Mouse (Mus musculus): Measurements from ENCODE around the gene Mrps16. TPM values are rescaled to one million over a fixed set of nuclear protein-coding genes. Genes with fewer than 3 reads are reported as not detected.

Gene Mrps16
- polyA plus RNA-seq, 1 experiment = 97.2 TPM

DNA sequence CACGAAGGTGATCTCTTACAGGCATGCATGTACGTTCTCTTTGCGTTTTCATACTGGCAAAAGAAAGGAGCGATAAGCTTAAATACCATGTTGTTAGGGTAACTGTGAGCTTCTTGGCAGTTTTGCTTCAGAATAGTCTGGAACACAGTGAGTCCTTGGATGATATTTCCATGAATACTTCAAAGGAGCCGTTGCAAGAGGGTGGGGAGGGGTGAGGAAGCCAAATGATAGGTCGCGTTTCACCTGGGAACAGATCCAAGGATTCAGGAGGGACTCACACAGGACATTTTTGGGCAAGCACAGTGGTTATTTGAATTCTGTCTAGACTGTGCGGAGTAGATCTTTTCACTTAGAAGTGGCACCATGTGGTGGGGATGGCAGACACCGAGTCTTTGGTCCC, 3.8 kb upstream of the Mrps16 start:
- Histone ChIP-seq H3ac (ENCODE audit: control insufficient read depth, insufficient read length, low read depth) (no peak overlapping the region), H3K36me3 (ENCODE audit: control insufficient read depth, insufficient read depth) (no peaks in the 10 kb centered on the region), H3K27me3 (ENCODE audit: control insufficient read depth, insufficient read depth, insufficient read length) (no peaks in the 10 kb centered on the region), H3K79me2 (ENCODE audit: control insufficient read depth, insufficient read depth) (peaks cover 9% of the 10 kb centered on the region), H3K79me3 (ENCODE audit: low read depth) (no peaks in the 10 kb centered on the region), H3K4me3 (ENCODE audit: insufficient read depth, poor library complexity, severe bottlenecking) (no peak overlapping the region)
- TF ChIP-seq MAX (IDR thresholded peaks at IDR 0.05) = no peak
- no peak for TF ChIP-seq USF1 (IDR thresholded peaks at IDR 0.05; ENCODE audit: low read depth)
- no peak for TF ChIP-seq MYOG (IDR thresholded peaks at IDR 0.05; ENCODE audit: control insufficient read depth, extremely low read depth, insufficient read length)

GRCm38 (mm10) chr14:20392326-20392725, 1.1 kb downstream of the Mrps16 start:
- no peak overlapping the region for H3ac ChIP-seq (ENCODE audit: control insufficient read depth, insufficient read length, low read depth)
- H3K4me3 ChIP-seq (ENCODE audit: insufficient read depth, poor library complexity, severe bottlenecking) = peak overlapping the region; percentile 69
- H3K79me2 ChIP-seq (ENCODE audit: control insufficient read depth, insufficient read depth) = peaks cover 33% of the 10 kb centered on the region
- no peak for TF ChIP-seq MYOG (IDR thresholded peaks at IDR 0.05; ENCODE audit: control insufficient read depth, extremely low read depth, insufficient read length)
- peaks cover 31% of the 10 kb centered on the region for H3K36me3 ChIP-seq (ENCODE audit: control insufficient read depth, insufficient read depth)
- peaks cover 13% of the 10 kb centered on the region for H3K79me3 ChIP-seq (ENCODE audit: low read depth)
- H3K27me3 ChIP-seq (ENCODE audit: control insufficient read depth, insufficient read depth, insufficient read length) = no peaks in the 10 kb centered on the region

GRCm38 (mm10) chr14:20389446-20390079, 3.9 kb downstream of the Mrps16 start:
- H3K27me3 ChIP-seq (ENCODE audit: control insufficient read depth, insufficient read depth, insufficient read length) = no peaks in the 10 kb centered on the region
- H3K36me3 ChIP-seq (ENCODE audit: control insufficient read depth, insufficient read depth) = peaks cover 55% of the 10 kb centered on the region
- TF ChIP-seq MYOG (IDR thresholded peaks at IDR 0.05; ENCODE audit: control insufficient read depth, extremely low read depth, insufficient read length) (no peak), FOSL1 (IDR thresholded peaks at IDR 0.05; ENCODE audit: insufficient read depth, low read length, poor library complexity, severe bottlenecking) (no peak), MYOD1 (IDR thresholded peaks at IDR 0.05; ENCODE audit: control insufficient read depth, insufficient read length, low read depth) (no peak), CEBPB (IDR thresholded peaks at IDR 0.05; ENCODE audit: low read depth) (no peak)
- H3K4me3 ChIP-seq (ENCODE audit: insufficient read depth, poor library complexity, severe bottlenecking) = peak overlapping the region; percentile 71
- H3K79me3 ChIP-seq (ENCODE audit: low read depth) = peaks cover 35% of the 10 kb centered on the region
- H3K79me2 ChIP-seq (ENCODE audit: control insufficient read depth, insufficient read depth) = peaks cover 61% of the 10 kb centered on the region
- H3ac ChIP-seq (ENCODE audit: control insufficient read depth, insufficient read length, low read depth) = no peak overlapping the region

GRCm38 (mm10) chr14:20388441-20389129, 4.8 kb downstream of the Mrps16 start, which contains the start of gene Dnajc9:
Dnajc9 (minus strand) TSS chr14:20388910.
- H3ac ChIP-seq (ENCODE audit: control insufficient read depth, insufficient read length, low read depth) = peak within 1 kb of the TSS; percentile 95
- H3K27me3 ChIP-seq (ENCODE audit: control insufficient read depth, insufficient read depth, insufficient read length) = no peaks in the 10 kb centered on the region
- H3K79me3 ChIP-seq (ENCODE audit: low read depth) = peaks cover 41% of the 10 kb centered on the region
- TF ChIP-seq MAX (IDR thresholded peaks at IDR 0.05) (peak; percentile 23), USF1 (IDR thresholded peaks at IDR 0.05; ENCODE audit: low read depth) (no peak)
- peaks cover 70% of the 10 kb centered on the region for H3K79me2 ChIP-seq (ENCODE audit: control insufficient read depth, insufficient read depth)
- peak within 1 kb of the TSS; percentile 71 for H3K4me3 ChIP-seq (ENCODE audit: insufficient read depth, poor library complexity, severe bottlenecking)
- H3K36me3 ChIP-seq (ENCODE audit: control insufficient read depth, insufficient read depth) = peaks cover 64% of the 10 kb centered on the region

GRCm38 (mm10) chr14:20379753-20380430, 13.5 kb downstream of the Mrps16 start:
- Histone ChIP-seq H3ac (ENCODE audit: control insufficient read depth, insufficient read length, low read depth) (no peak overlapping the region), H3K27me3 (ENCODE audit: control insufficient read depth, insufficient read depth, insufficient read length) (no peaks in the 10 kb centered on the region), H3K36me3 (ENCODE audit: control insufficient read depth, insufficient read depth) (peaks cover 61% of the 10 kb centered on the region), H3K79me3 (ENCODE audit: low read depth) (peaks cover 9% of the 10 kb centered on the region), H3K4me3 (ENCODE audit: insufficient read depth, poor library complexity, severe bottlenecking) (no peak overlapping the region), H3K79me2 (ENCODE audit: control insufficient read depth, insufficient read depth) (peaks cover 23% of the 10 kb centered on the region)
- no peak for TF ChIP-seq FOSL1 (IDR thresholded peaks at IDR 0.05; ENCODE audit: insufficient read depth, low read length, poor library complexity, severe bottlenecking)
- TF ChIP-seq CEBPB (IDR thresholded peaks at IDR 0.05; ENCODE audit: low read depth) = no peak
- TF ChIP-seq CTCF (IDR thresholded peaks at IDR 0.05; ENCODE audit: control insufficient read depth, insufficient read depth, insufficient read length) = no peak

DNA sequence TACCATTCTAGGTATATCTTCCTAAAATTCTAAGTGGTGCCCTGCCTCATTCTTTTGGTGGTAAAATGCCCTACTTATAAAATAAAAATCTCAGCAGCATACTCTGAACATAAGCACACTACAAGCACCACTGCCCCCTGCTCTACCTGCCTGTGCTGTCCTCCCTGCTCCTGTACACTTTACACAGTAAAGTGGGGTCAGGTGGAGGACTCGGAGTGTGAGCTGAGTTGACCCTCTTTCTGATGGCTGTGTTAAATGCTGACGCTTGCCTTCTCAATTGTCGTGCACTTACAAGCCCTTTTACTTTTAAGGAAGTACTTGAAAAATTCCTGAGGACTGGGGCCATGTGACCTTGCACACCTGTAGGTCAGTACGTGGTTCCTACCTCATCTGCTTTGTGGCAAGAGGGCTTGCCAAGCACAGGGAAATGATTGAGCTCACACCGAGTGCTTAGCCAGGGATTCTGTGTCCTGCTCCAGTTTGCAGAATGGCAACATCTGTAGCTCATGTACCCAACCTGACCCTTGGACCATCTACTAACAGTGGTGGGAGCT, 14.3 kb downstream of the Mrps16 start:
- Histone ChIP-seq H3K36me3 (ENCODE audit: control insufficient read depth, insufficient read depth) (peaks cover 58% of the 10 kb centered on the region), H3K79me2 (ENCODE audit: control insufficient read depth, insufficient read depth) (peaks cover 16% of the 10 kb centered on the region), H3K4me3 (ENCODE audit: insufficient read depth, poor library complexity, severe bottlenecking) (no peak overlapping the region), H3K27me3 (ENCODE audit: control insufficient read depth, insufficient read depth, insufficient read length) (no peaks in the 10 kb centered on the region), H3ac (ENCODE audit: control insufficient read depth, insufficient read length, low read depth) (no peak overlapping the region), H3K79me3 (ENCODE audit: low read depth) (peaks cover 2% of the 10 kb centered on the region)
- TF ChIP-seq MYOD1 (IDR thresholded peaks at IDR 0.05; ENCODE audit: control insufficient read depth, insufficient read length, low read depth) (no peak), MAX (IDR thresholded peaks at IDR 0.05) (no peak), MYOG (IDR thresholded peaks at IDR 0.05; ENCODE audit: control insufficient read depth, extremely low read depth, insufficient read length) (no peak), CTCF (IDR thresholded peaks at IDR 0.05; ENCODE audit: control insufficient read depth, insufficient read depth, insufficient read length) (no peak), CEBPB (IDR thresholded peaks at IDR 0.05; ENCODE audit: low read depth) (no peak), FOSL1 (IDR thresholded peaks at IDR 0.05; ENCODE audit: insufficient read depth, low read length, poor library complexity, severe bottlenecking) (no peak), USF1 (IDR thresholded peaks at IDR 0.05; ENCODE audit: low read depth) (no peak)

All from C2C12 (cell line).